ENCODE assay signal across 39 mouse cellular contexts in genomic region chr3:55172478-55172877, GRCm38 (mm10). TPM values are rescaled to one million over a fixed set of nuclear protein-coding genes. Genes with fewer than 3 reads are reported as not detected.
DNase-seq lines count a peak whose midpoint lies in the region; ATAC-seq and TF ChIP-seq lines count a peak whose summit lies in the region.
"Had no signal": no experiment of that assay in that cellular context is flagged by ENCODE, and none has a peak within 500 bp of the region (broad histone marks: within the 10 kb centered on the region; RNA-seq: fewer than 3 reads in every experiment).

No protein-coding gene starts in this region.

- ATAC-seq in forebrain, postnatal 0 days = no peak
- no peak for ATAC-seq in intestine, postnatal 0 days
- no peak for ATAC-seq in intestine, embryonic 15.5 days
- no peak for ATAC-seq in midbrain, postnatal 0 days (ENCODE audit: low FRiP score)
- ATAC-seq in midbrain, embryonic 13.5 days = no peak
- no peak for ATAC-seq in liver, postnatal 0 days
- ATAC-seq: forebrain, embryonic 15.5 days; inflammation-experienced regulatory T-cells, adult 6 months had no signal

- H3K27ac ChIP-seq in forebrain, postnatal 0 days (ENCODE audit: low read depth, low read length) = no peak overlapping the region
- H3K27ac ChIP-seq in forebrain, embryonic 10.5 days = no peak overlapping the region
- no peak overlapping the region for H3K27ac ChIP-seq in intestine, postnatal 0 days (ENCODE audit: low read depth, low read length)
- H3K27ac ChIP-seq in intestine, embryonic 15.5 days = no peak overlapping the region
- H3K27ac ChIP-seq in midbrain, postnatal 0 days (ENCODE audit: low read depth, low read length) = no peak overlapping the region
- no peak overlapping the region for H3K27ac ChIP-seq in midbrain, embryonic 13.5 days
- no peak overlapping the region for H3K27ac ChIP-seq in liver, postnatal 0 days (ENCODE audit: low read depth)
- H3K27ac ChIP-seq: forebrain, embryonic 15.5 days; heart, embryonic 15.5 days; hindbrain, embryonic 14.5 days; limb, embryonic 10.5 days; limb, embryonic 15.5 days; liver, embryonic 13.5 days; macrophage; neural tube, embryonic 15.5 days had no signal

- H3K4me2 ChIP-seq in forebrain, postnatal 0 days (ENCODE audit: low read depth) = no peak overlapping the region
- H3K4me2 ChIP-seq in intestine, postnatal 0 days (replicated peaks; ENCODE audit: low read depth) = no peak overlapping the region
- no peak overlapping the region for H3K4me2 ChIP-seq in intestine, embryonic 15.5 days (replicated peaks)
- H3K4me2 ChIP-seq in midbrain, postnatal 0 days (ENCODE audit: low read depth, low read length, poor library complexity, severe bottlenecking) = no peak overlapping the region
- H3K4me2 ChIP-seq in midbrain, embryonic 13.5 days (replicated peaks) = no peak overlapping the region
- no peak overlapping the region for H3K4me2 ChIP-seq in liver, postnatal 0 days (ENCODE audit: low read depth, low read length)
- H3K4me2 ChIP-seq: forebrain, embryonic 15.5 days; heart, embryonic 15.5 days; hindbrain, embryonic 14.5 days; limb, embryonic 15.5 days; liver, embryonic 13.5 days; neural tube, embryonic 15.5 days had no signal

- TF ChIP-seq CTCF in forebrain, postnatal 0 days (IDR thresholded peaks at IDR 0.05; ENCODE audit: low read depth) = 0 out of 2 replicates have a peak, but pooled peaks have one; percentile 5
- TF ChIP-seq CTCF in intestine, postnatal 0 days (IDR thresholded peaks at IDR 0.05; ENCODE audit: low read depth) = peak; percentile 24; the same call in 1 of the 2 replicates
- peak; percentile 20; the same call in 1 of the 2 replicates for TF ChIP-seq CTCF in midbrain, postnatal 0 days (IDR thresholded peaks at IDR 0.05)
- TF ChIP-seq CTCF in liver, postnatal 0 days (IDR thresholded peaks at IDR 0.05; ENCODE audit: low read depth) = no peak

- H3K9me3 ChIP-seq in forebrain, postnatal 0 days (ENCODE audit: low read length) = no peaks in the 10 kb centered on the region
- H3K9me3 ChIP-seq in forebrain, embryonic 10.5 days = no peaks in the 10 kb centered on the region
- no peaks in the 10 kb centered on the region for H3K9me3 ChIP-seq in intestine, postnatal 0 days (ENCODE audit: control insufficient read depth)
- no peaks in the 10 kb centered on the region for H3K9me3 ChIP-seq in intestine, embryonic 15.5 days
- no peaks in the 10 kb centered on the region for H3K9me3 ChIP-seq in midbrain, postnatal 0 days (ENCODE audit: low read length)
- H3K9me3 ChIP-seq in midbrain, embryonic 13.5 days = no peaks in the 10 kb centered on the region
- no peaks in the 10 kb centered on the region for H3K9me3 ChIP-seq in liver, postnatal 0 days (ENCODE audit: low read length)
- H3K9me3 ChIP-seq: forebrain, embryonic 15.5 days; heart, embryonic 15.5 days; limb, embryonic 10.5 days; limb, embryonic 15.5 days; liver, embryonic 13.5 days; neural tube, embryonic 15.5 days had no signal

- WGBS in forebrain, postnatal 0 days = 83% methylated on average over 3 of the region's 3 CpGs
- 75% methylated on average over 3 of the region's 3 CpGs for WGBS in forebrain, embryonic 10.5 days
- 62% methylated on average over 3 of the region's 3 CpGs for WGBS in intestine, postnatal 0 days
- 66% methylated on average over 3 of the region's 3 CpGs for whole genome bisulfite sequencing in intestine, embryonic 15.5 days
- 79% methylated on average over 3 of the region's 3 CpGs for WGBS in midbrain, postnatal 0 days
- WGBS in midbrain, embryonic 13.5 days = 73% methylated on average over 3 of the region's 3 CpGs
- WGBS in liver, postnatal 0 days (ENCODE audit: insufficient replicate concordance) = 63% methylated on average over 3 of the region's 3 CpGs

- no peaks in the 10 kb centered on the region for H3K4me1 ChIP-seq in forebrain, postnatal 0 days (ENCODE audit: insufficient read depth)
- H3K4me1 ChIP-seq in forebrain, embryonic 10.5 days = no peaks in the 10 kb centered on the region
- no peaks in the 10 kb centered on the region for H3K4me1 ChIP-seq in intestine, postnatal 0 days (replicated peaks; ENCODE audit: control insufficient read depth, insufficient read depth, low read length)
- H3K4me1 ChIP-seq in intestine, embryonic 15.5 days (replicated peaks) = no peaks in the 10 kb centered on the region
- no peaks in the 10 kb centered on the region for H3K4me1 ChIP-seq in midbrain, postnatal 0 days (ENCODE audit: insufficient read depth, low read length)
- H3K4me1 ChIP-seq in midbrain, embryonic 13.5 days (replicated peaks) = no peaks in the 10 kb centered on the region
- H3K4me1 ChIP-seq in liver, postnatal 0 days (ENCODE audit: insufficient read depth) = no peaks in the 10 kb centered on the region
- H3K4me1 ChIP-seq: forebrain, embryonic 15.5 days; limb, embryonic 10.5 days; limb, embryonic 15.5 days; liver, embryonic 13.5 days; neural tube, embryonic 15.5 days had no signal

- H3K9ac ChIP-seq in forebrain, postnatal 0 days = no peak overlapping the region
- no peak overlapping the region for H3K9ac ChIP-seq in intestine, postnatal 0 days (ENCODE audit: low read depth, low read length)
- H3K9ac ChIP-seq in intestine, embryonic 15.5 days = no peak overlapping the region
- no peak overlapping the region for H3K9ac ChIP-seq in midbrain, postnatal 0 days (replicated peaks; ENCODE audit: low read length, poor library complexity, severe bottlenecking)
- H3K9ac ChIP-seq in midbrain, embryonic 13.5 days (replicated peaks) = no peak overlapping the region
- H3K9ac ChIP-seq in liver, postnatal 0 days (replicated peaks) = no peak overlapping the region
- H3K9ac ChIP-seq: forebrain, embryonic 15.5 days; heart, embryonic 15.5 days; hindbrain, embryonic 14.5 days; limb, embryonic 15.5 days; liver, embryonic 13.5 days; neural tube, embryonic 15.5 days had no signal

- no peak overlapping the region for H3K4me3 ChIP-seq in forebrain, postnatal 0 days (ENCODE audit: low read depth, low read length)
- H3K4me3 ChIP-seq in forebrain, embryonic 10.5 days = no peak overlapping the region
- no peak overlapping the region for H3K4me3 ChIP-seq in intestine, postnatal 0 days (ENCODE audit: low read depth, low read length)
- no peak overlapping the region for H3K4me3 ChIP-seq in intestine, embryonic 15.5 days (replicated peaks)
- H3K4me3 ChIP-seq in midbrain, postnatal 0 days (ENCODE audit: low read depth, low read length) = no peak overlapping the region
- H3K4me3 ChIP-seq in midbrain, embryonic 13.5 days (replicated peaks) = no peak overlapping the region
- no peak overlapping the region for H3K4me3 ChIP-seq in liver, postnatal 0 days (ENCODE audit: low read depth, low read length)
- H3K4me3 ChIP-seq: forebrain, embryonic 15.5 days; heart, embryonic 15.5 days; limb, embryonic 10.5 days; limb, embryonic 15.5 days; liver, embryonic 13.5 days; neural tube, embryonic 15.5 days had no signal

- no peak for TF ChIP-seq EP300 in liver, postnatal 0 days (IDR thresholded peaks at IDR 0.05; ENCODE audit: low read depth)

- H3K27me3 ChIP-seq in forebrain, postnatal 0 days (ENCODE audit: insufficient read depth, low read length) = no peaks in the 10 kb centered on the region
- H3K27me3 ChIP-seq in forebrain, embryonic 10.5 days (ENCODE audit: poor library complexity, severe bottlenecking) = no peaks in the 10 kb centered on the region
- H3K27me3 ChIP-seq in intestine, postnatal 0 days (replicated peaks; ENCODE audit: control insufficient read depth, insufficient read depth, low read length) = no peaks in the 10 kb centered on the region
- no peaks in the 10 kb centered on the region for H3K27me3 ChIP-seq in intestine, embryonic 15.5 days (replicated peaks)
- H3K27me3 ChIP-seq in midbrain, postnatal 0 days (ENCODE audit: insufficient read depth, low read length) = no peaks in the 10 kb centered on the region
- no peaks in the 10 kb centered on the region for H3K27me3 ChIP-seq in midbrain, embryonic 13.5 days
- H3K27me3 ChIP-seq in liver, postnatal 0 days (ENCODE audit: insufficient read depth, low read length) = no peaks in the 10 kb centered on the region
- H3K27me3 ChIP-seq: forebrain, embryonic 15.5 days; heart, embryonic 15.5 days; limb, embryonic 15.5 days; liver, embryonic 13.5 days; neural tube, embryonic 15.5 days had no signal

- no peak for DNase-seq in forebrain, postnatal 0 days
- no peak for DNase-seq in forebrain, embryonic 10.5 days (ENCODE audit: extremely low spot score, low spot score)
- no peak for DNase-seq in midbrain, postnatal 0 days (ENCODE audit: low spot score)
- DNase-seq in liver, postnatal 0 days = no peak
- DNase-seq: adrenal gland, postnatal 25 days; cerebellum, adult 2 months; cerebellum, postnatal 25 days; gastrocnemius, postnatal 10 days; heart, postnatal 4 days; kidney, adult 9 months; kidney, postnatal 4 days; layer of hippocampus, adult 9-11 months; liver, embryonic 13.5 days; lung, adult 2 months; lung, postnatal 10 days; midbrain, embryonic 14.5 days; retina, postnatal 1 day; right cerebral cortex, postnatal 14 days; thymus, adult 18-20 months; thymus, postnatal 25 days had no signal

- no peaks in the 10 kb centered on the region for H3K36me3 ChIP-seq in forebrain, postnatal 0 days (ENCODE audit: insufficient read depth)
- no peaks in the 10 kb centered on the region for H3K36me3 ChIP-seq in forebrain, embryonic 10.5 days (replicated peaks)
- H3K36me3 ChIP-seq in intestine, postnatal 0 days (ENCODE audit: control insufficient read depth, insufficient read depth) = no peaks in the 10 kb centered on the region
- H3K36me3 ChIP-seq in intestine, embryonic 15.5 days = no peaks in the 10 kb centered on the region
- no peaks in the 10 kb centered on the region for H3K36me3 ChIP-seq in midbrain, postnatal 0 days (ENCODE audit: insufficient read depth, low read length)
- H3K36me3 ChIP-seq in midbrain, embryonic 13.5 days = no peaks in the 10 kb centered on the region
- no peaks in the 10 kb centered on the region for H3K36me3 ChIP-seq in liver, postnatal 0 days (replicated peaks; ENCODE audit: insufficient read depth, low read length)
- H3K36me3 ChIP-seq: forebrain, embryonic 15.5 days; heart, embryonic 15.5 days; limb, embryonic 10.5 days; limb, embryonic 15.5 days; liver, embryonic 13.5 days; neural tube, embryonic 15.5 days had no signal

RNA-seq across cellular contexts. Expression of gene Sohlh2, which starts 9.3 kb away (rescaled TPM):
- total RNA-seq in forebrain, postnatal 0 days (2014; rRNA removed) = not detected in 2 replicates
- not detected in 2 replicates for polyA plus RNA-seq in forebrain, postnatal 0 days (2015; fragmentation: Nextera tagmentation; extraction: Ambion mirVana)
- not detected in 2 replicates for polyA plus RNA-seq in forebrain, embryonic 10.5 days (2016; fragmentation: Nextera tagmentation; extraction: Ambion mirVana)
- not detected in 2 replicates for polyA plus RNA-seq in intestine, postnatal 0 days (2015; fragmentation: Nextera tagmentation; extraction: Ambion mirVana)
- polyA plus RNA-seq in intestine, embryonic 15.5 days (2015; fragmentation: Nextera tagmentation; extraction: Ambion mirVana) = 0.06 TPM in 1 of 2 replicates, not detected in the other
- total RNA-seq in midbrain, postnatal 0 days (2014; rRNA removed) = not detected in 2 replicates
- polyA plus RNA-seq in midbrain, postnatal 0 days (2015; fragmentation: Nextera tagmentation; extraction: Ambion mirVana) = not detected in 2 replicates
- polyA plus RNA-seq in midbrain, embryonic 13.5 days (2015; fragmentation: Nextera tagmentation; extraction: Ambion mirVana) = not detected in 2 replicates
- polyA plus RNA-seq in liver, postnatal 0 days (2015; fragmentation: Nextera tagmentation; extraction: Ambion mirVana) = not detected in 2 replicates
- total RNA-seq: adrenal gland, adult 18-20 months; adrenal gland, postnatal 25 days; left cerebral cortex, postnatal 10 days; megakaryocyte-erythroid progenitor cell, adult 5-6 weeks; MEL had no signal
- polyA plus RNA-seq: brain, embryonic 14.5 days; cerebellum, adult 2 months; embryonic facial prominence, embryonic 11.5 days; forebrain, embryonic 15.5 days; inflammation-experienced regulatory T-cells, adult 6 months; limb, embryonic 10.5 days; liver, embryonic 13.5 days; lung, adult 2 months; macrophage; midbrain, embryonic 14.5 days; neural tube, embryonic 15.5 days; small intestine, adult 2 months; stomach, embryonic 14.5 days had no signal

RNA-seq across cellular contexts. Expression of gene Ccdc169, which starts 35.3 kb away (rescaled TPM):
- 0.08 TPM in 1 of 2 replicates, not detected in the other for total RNA-seq in forebrain, postnatal 0 days (2014; rRNA removed)
- 0.06 TPM in 1 of 2 replicates, not detected in the other for polyA plus RNA-seq in forebrain, postnatal 0 days (2015; fragmentation: Nextera tagmentation; extraction: Ambion mirVana)
- polyA plus RNA-seq in forebrain, embryonic 10.5 days (2016; fragmentation: Nextera tagmentation; extraction: Ambion mirVana) = 0.06 TPM in 1 of 2 replicates, not detected in the other
- polyA plus RNA-seq in intestine, postnatal 0 days (2015; fragmentation: Nextera tagmentation; extraction: Ambion mirVana) = 0.09 TPM in 2 replicates
- 0.05 TPM in 1 of 2 replicates, not detected in the other for polyA plus RNA-seq in intestine, embryonic 15.5 days (2015; fragmentation: Nextera tagmentation; extraction: Ambion mirVana)
- 0.05 and 2.2 TPM in 2 replicates for total RNA-seq in midbrain, postnatal 0 days (2014; rRNA removed)
- polyA plus RNA-seq in midbrain, postnatal 0 days (2015; fragmentation: Nextera tagmentation; extraction: Ambion mirVana) = 0.11 and 0.16 TPM in 2 replicates
- 0.05 TPM in 1 of 2 replicates, not detected in the other for polyA plus RNA-seq in midbrain, embryonic 13.5 days (2015; fragmentation: Nextera tagmentation; extraction: Ambion mirVana)
- polyA plus RNA-seq in liver, postnatal 0 days (2015; fragmentation: Nextera tagmentation; extraction: Ambion mirVana) = not detected in 2 replicates
- total RNA-seq: adrenal gland, adult 18-20 months; adrenal gland, postnatal 25 days; megakaryocyte-erythroid progenitor cell, adult 5-6 weeks had no signal
- polyA plus RNA-seq: heart, embryonic 15.5 days; hindbrain, embryonic 14.5 days; inflammation-experienced regulatory T-cells, adult 6 months; liver, embryonic 13.5 days; lung, adult 2 months; neural tube, embryonic 15.5 days; small intestine, adult 2 months; stomach, embryonic 14.5 days had no signal
